Mouse (Mus musculus) MEL (cell line): Measurements from ENCODE around the gene Ppargc1a.

Experiments
- CTCF ChIP-seq, 3 experiments: IDR thresholded peaks in 2 of 3; conservative IDR thresholded peaks in 1 of 3; 2 replicates each; pipeline ENCODE4 v1.5.1; 2011 to 2012; ENCODE audit warnings: low read length in 3 of 3, low read depth in 2 of 3, mild to moderate bottlenecking in 2 of 3, improper control_type of control experiment in 1 of 3, inconsistent platforms in 1 of 3, mixed read lengths in 1 of 3, moderate library complexity in 1 of 3; ENCODE audit not compliant: control insufficient read depth in 1 of 3, insufficient read depth in 1 of 3, poor library complexity in 1 of 3, severe bottlenecking in 1 of 3
- EP300 ChIP-seq, 2 experiments: IDR thresholded peaks; 2 replicates each; pipeline ENCODE4 v1.6.1; 2011; ENCODE audit warnings: improper control_type of control experiment in 2 of 2, low read length in 2 of 2, low read depth in 1 of 2, mild to moderate bottlenecking in 1 of 2
- RCOR1 ChIP-seq: IDR thresholded peaks from 2 replicates; pipeline ENCODE4 v1.6.1; 2012; ENCODE audit warnings: low read depth, mild to moderate bottlenecking, inconsistent platforms, low read length, improper control_type of control experiment
- SMC3 ChIP-seq: IDR thresholded peaks from 2 replicates; pipeline ENCODE4 v1.6.1; 2011; ENCODE audit warnings: low read depth, low read length, improper control_type of control experiment
- UBTF ChIP-seq: IDR thresholded peaks from 2 replicates; pipeline ENCODE4 v1.6.1; 2012; ENCODE audit warnings: low read depth, mild to moderate bottlenecking, inconsistent platforms, low read length, improper control_type of control experiment, moderate library complexity, borderline replicate concordance; ENCODE audit not compliant: insufficient read depth
- USF1 ChIP-seq: IDR thresholded peaks from 2 replicates; pipeline ENCODE4 v1.6.1; 2014; ENCODE audit warnings: low read depth, mild to moderate bottlenecking, inconsistent platforms, low read length, improper control_type of control experiment, moderate library complexity
- USF2 ChIP-seq, 2 experiments: IDR thresholded peaks; 2 replicates each; pipeline ENCODE4 v1.6.1; 2011 to 2012; ENCODE audit warnings: improper control_type of control experiment in 2 of 2, low read length in 2 of 2, borderline replicate concordance in 1 of 2, inconsistent platforms in 1 of 2, low read depth in 1 of 2, mild to moderate bottlenecking in 1 of 2; ENCODE audit not compliant: insufficient read depth in 1 of 2
- ZNF384 ChIP-seq: IDR thresholded peaks from 2 replicates; pipeline ENCODE4 v1.6.1; 2012; ENCODE audit warnings: low read depth, mild to moderate bottlenecking, inconsistent platforms, low read length, improper control_type of control experiment

DNA sequence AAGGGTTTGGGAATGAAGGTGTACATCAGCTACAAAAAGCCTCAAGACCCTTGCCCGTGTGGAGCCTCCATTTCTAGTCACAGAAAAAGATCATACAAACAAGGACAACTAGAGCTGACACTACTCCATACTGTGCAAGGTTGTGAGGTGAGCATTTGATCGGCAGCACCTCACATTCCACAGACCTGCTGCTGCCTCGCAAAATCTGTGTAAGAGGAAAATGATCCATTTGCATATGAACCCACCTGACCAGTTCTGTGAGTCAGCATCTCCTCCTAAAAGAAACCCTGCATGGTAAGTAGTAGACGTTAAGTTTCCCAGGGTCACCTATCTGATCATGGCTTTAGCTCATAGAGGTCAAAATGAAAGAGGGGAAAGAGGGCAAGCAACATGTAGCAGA, 135.5 kb downstream of the Ppargc1a start:
- TF ChIP-seq CTCF (IDR thresholded peaks at IDR 0.05 in 2 of 3, conservative IDR thresholded peaks at IDR 0.05 in 1 of 3; ENCODE audit: control insufficient read depth in 1 of 3, insufficient read depth in 1 of 3, low read depth in 2 of 3, low read length in 3 of 3, poor library complexity in 1 of 3, severe bottlenecking in 1 of 3) (no peak), USF1 (no peak), USF2 (IDR thresholded peaks at IDR 0.05; ENCODE audit: borderline replicate concordance in 1 of 2, insufficient read depth in 1 of 2, low read depth in 1 of 2, low read length in 2 of 2) (no peak), RCOR1 (no peak), UBTF (no peak), EP300 (IDR thresholded peaks at IDR 0.05; ENCODE audit: low read depth in 1 of 2, low read length in 2 of 2) (no peak), SMC3 (no peak), ZNF384 (no peak)
